Mouse (Mus musculus): ENCODE results near the gene Donson. TPM values are rescaled to one million over a fixed set of nuclear protein-coding genes. Genes with fewer than 3 reads are reported as not detected.

Donson gene
- polyA plus RNA-seq (2017; shearing (Covaris generic)): 146 TPM

DNA sequence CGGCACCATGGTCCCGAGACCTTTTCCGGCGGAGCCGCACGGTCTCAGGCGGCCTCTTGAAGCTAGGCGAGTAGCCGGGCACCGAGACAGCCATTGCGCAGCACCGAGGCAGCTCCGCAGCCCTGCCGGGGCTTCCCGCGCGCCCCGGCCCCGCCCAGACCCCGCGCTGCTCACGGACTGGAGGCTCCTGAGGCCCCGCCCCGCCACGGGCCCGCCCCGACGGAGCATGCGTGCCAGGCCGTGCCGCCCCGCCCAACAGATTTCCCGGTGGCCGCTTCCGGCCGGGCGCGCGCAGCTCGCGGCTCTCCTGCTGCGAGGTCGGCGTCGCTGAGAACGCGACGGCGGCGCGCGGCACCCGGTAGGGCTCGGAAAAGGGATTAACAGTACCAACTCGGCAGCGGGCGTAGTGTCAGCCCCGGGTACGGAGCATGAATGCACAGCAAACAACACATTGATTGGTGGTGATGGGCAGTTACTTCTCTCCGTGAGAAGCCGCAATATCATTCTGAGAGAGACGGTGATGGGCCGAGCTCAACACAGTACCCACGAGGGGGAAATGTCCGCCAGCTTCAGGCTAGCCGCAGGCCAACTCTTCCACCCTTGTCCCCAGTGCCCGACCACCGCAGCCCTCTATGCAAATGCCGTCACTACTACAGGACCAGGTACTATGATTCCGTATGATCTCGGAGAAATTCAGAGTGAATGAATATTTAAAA is at the start of gene Donson:
Donson (minus strand) TSS at position 152 of the 716 bp plus-strand sequence.

GRCm38 (mm10) chr16:91729066-91729482 is 40.5 kb upstream of the Donson start, which contains the start of gene Itsn1:
TSS of gene Itsn1 (plus strand) at chr16:91729281.

GRCm38 (mm10) chr16:91728123-91729065 is 39.8 kb upstream of the Donson start, which contains the start of gene Cryzl1:
TSS of gene Cryzl1 (minus strand) at chr16:91728975.

GRCm38 (mm10) chr16:91647461-91648219 is 40.9 kb downstream of the Donson start, which contains the start of gene Son:
TSS of gene Son (plus strand) at chr16:91647506.

DNA sequence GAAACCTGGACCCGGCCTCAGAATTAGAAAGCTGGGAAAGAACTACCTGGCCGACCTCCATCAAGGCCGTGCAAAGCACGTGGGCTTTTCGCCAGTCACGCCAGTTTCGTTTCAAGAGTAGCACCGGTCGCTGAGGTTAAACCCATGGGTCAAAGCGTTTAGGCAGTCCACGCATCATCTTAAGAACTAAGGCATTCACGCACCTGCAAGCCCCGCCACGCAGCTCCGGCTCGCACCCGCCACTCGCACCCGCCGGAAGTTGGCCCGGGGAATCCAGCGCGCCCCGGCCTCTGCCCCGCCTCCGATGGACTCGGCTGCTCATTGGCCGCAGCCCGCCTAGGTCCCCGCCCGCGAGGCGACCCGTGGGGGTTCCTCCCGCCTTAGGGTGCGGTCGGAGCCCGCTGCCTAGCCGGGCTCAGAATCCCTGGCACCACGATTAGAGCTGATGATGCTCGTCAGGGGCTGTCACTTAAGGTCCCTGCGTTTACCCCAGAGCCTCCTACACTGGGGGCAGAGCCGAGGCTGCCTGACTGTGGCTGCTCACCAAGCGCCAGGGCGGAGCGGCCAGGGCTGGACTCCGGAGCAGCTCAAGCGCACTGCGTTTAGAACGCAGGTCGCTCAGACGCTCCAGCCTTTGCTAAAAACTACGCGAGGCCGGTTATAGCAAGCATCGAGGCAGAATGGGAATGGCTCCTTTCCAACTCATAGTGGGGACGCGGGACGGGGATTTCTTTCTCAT is 41.7 kb downstream of the Donson start, which contains the start of gene Gart:
Gart (minus strand) TSS at position 272 of the 739 bp plus-strand sequence.

Other genes starting within 250 kb of the Donson start
- gene Ifnar1, start 203.5 kb downstream of the Donson start, polyA plus RNA-seq (2017; shearing (Covaris generic)): 248 TPM
- 40.4 TPM for gene Ifngr2, start 141.7 kb downstream of the Donson start, polyA plus RNA-seq (2017; shearing (Covaris generic))
- 44.0 TPM for gene Tmem50b, start 91.0 kb downstream of the Donson start, polyA plus RNA-seq (2017; shearing (Covaris generic))
- 0.51 TPM for gene Dnajc28, start 69.7 kb downstream of the Donson start, polyA plus RNA-seq (2017; shearing (Covaris generic))
- gene Gart, start 41.8 kb downstream of the Donson start, polyA plus RNA-seq (2017; shearing (Covaris generic)): 51.4 TPM
- gene Son, start 41.3 kb downstream of the Donson start, polyA plus RNA-seq (2017; shearing (Covaris generic)): 138 TPM
- 34.3 TPM for gene Cryzl1, start 40.2 kb upstream of the Donson start, polyA plus RNA-seq (2017; shearing (Covaris generic))
- gene Itsn1, start 40.5 kb upstream of the Donson start, polyA plus RNA-seq (2017; shearing (Covaris generic)): 3.8 TPM